Mouse (Mus musculus): Measurements from ENCODE around the gene Lekr1. TPM values are rescaled to one million over a fixed set of nuclear protein-coding genes. Genes with fewer than 3 reads are reported as not detected.
A peak's percentile ranks its signal among the peaks of the same experiment; 100 is the strongest.

The Lekr1 gene
- total and polyA plus RNA-seq, 2 experiments from 2014 or later = 5.6 to 9.1 TPM

- no peak for DNase-seq (ENCODE audit: low spot score)
- H3K9me3 ChIP-seq (replicated peaks; ENCODE audit: control insufficient read depth, low read length) = no peaks in the 10 kb centered on the region
- H3K4me1 ChIP-seq (ENCODE audit: control insufficient read depth, insufficient read depth) = no peaks in the 10 kb centered on the region
- TF ChIP-seq CTCF (IDR thresholded peaks at IDR 0.05; ENCODE audit: low read depth) (no peak), EP300 (IDR thresholded peaks at IDR 0.05; ENCODE audit: low read depth) (no peak)
- no peak for ATAC-seq (ENCODE audit: insufficient read depth, low read depth)
- no peak overlapping the region for H3K4me3 ChIP-seq (ENCODE audit: low read depth, low read length)
- WGBS = 89% methylated on average over 5 of the region's 5 CpGs
- no peak overlapping the region for H3K9ac ChIP-seq (replicated peaks; ENCODE audit: low read depth, low read length)
- H3K36me3 ChIP-seq (replicated peaks; ENCODE audit: control insufficient read depth, insufficient read depth, low read length) = no peaks in the 10 kb centered on the region
- H3K27me3 ChIP-seq (ENCODE audit: control insufficient read depth, insufficient read depth, low read length) = no peaks in the 10 kb centered on the region
- H3K4me2 ChIP-seq (ENCODE audit: low read depth, low read length) = no peak overlapping the region
- no peak overlapping the region for H3K27ac ChIP-seq (ENCODE audit: low read depth)
Observed at GRCm38 (mm10) chr3:65797345-65798137, 131.5 kb downstream of the Lekr1 start.

GRCm38 (mm10) chr3:65800962-65801361 lies 134.9 kb downstream of the Lekr1 start:
- Histone ChIP-seq H3K27ac (ENCODE audit: low read depth) (no peak overlapping the region), H3K27me3 (ENCODE audit: control insufficient read depth, insufficient read depth, low read length) (no peaks in the 10 kb centered on the region), H3K36me3 (replicated peaks; ENCODE audit: control insufficient read depth, insufficient read depth, low read length) (no peaks in the 10 kb centered on the region), H3K4me2 (ENCODE audit: low read depth, low read length) (no peak overlapping the region), H3K4me1 (ENCODE audit: control insufficient read depth, insufficient read depth) (no peaks in the 10 kb centered on the region), H3K4me3 (ENCODE audit: low read depth, low read length) (no peak overlapping the region), H3K9me3 (replicated peaks; ENCODE audit: control insufficient read depth, low read length) (no peaks in the 10 kb centered on the region), H3K9ac (replicated peaks; ENCODE audit: low read depth, low read length) (no peak overlapping the region)
- no peak for ATAC-seq (ENCODE audit: insufficient read depth, low read depth)
- 70% methylated on average over 4 of the region's 4 CpGs for WGBS
- DNase-seq (ENCODE audit: low spot score) = no peak
- TF ChIP-seq EP300 (IDR thresholded peaks at IDR 0.05; ENCODE audit: low read depth) (no peak), CTCF (IDR thresholded peaks at IDR 0.05; ENCODE audit: low read depth) (no peak)

GRCm38 (mm10) chr3:65802185-65802584 lies 136.2 kb downstream of the Lekr1 start:
- WGBS = 83% methylated on average over 5 of the region's 5 CpGs
- DNase-seq (ENCODE audit: low spot score) = no peak
- TF ChIP-seq CTCF (IDR thresholded peaks at IDR 0.05; ENCODE audit: low read depth) = no peak
- TF ChIP-seq EP300 (IDR thresholded peaks at IDR 0.05; ENCODE audit: low read depth) = no peak
- no peaks in the 10 kb centered on the region for H3K36me3 ChIP-seq (replicated peaks; ENCODE audit: control insufficient read depth, insufficient read depth, low read length)
- H3K4me2 ChIP-seq (ENCODE audit: low read depth, low read length) = no peak overlapping the region
- no peaks in the 10 kb centered on the region for H3K27me3 ChIP-seq (ENCODE audit: control insufficient read depth, insufficient read depth, low read length)
- no peaks in the 10 kb centered on the region for H3K4me1 ChIP-seq (ENCODE audit: control insufficient read depth, insufficient read depth)
- H3K9me3 ChIP-seq (replicated peaks; ENCODE audit: control insufficient read depth, low read length) = no peaks in the 10 kb centered on the region
- no peak overlapping the region for H3K9ac ChIP-seq (replicated peaks; ENCODE audit: low read depth, low read length)
- H3K27ac ChIP-seq (ENCODE audit: low read depth) = no peak overlapping the region
- no peak for ATAC-seq (ENCODE audit: insufficient read depth, low read depth)
- H3K4me3 ChIP-seq (ENCODE audit: low read depth, low read length) = no peak overlapping the region

GRCm38 (mm10) chr3:65802868-65803267 lies 136.8 kb downstream of the Lekr1 start:
- TF ChIP-seq CTCF (IDR thresholded peaks at IDR 0.05; ENCODE audit: low read depth) (no peak), EP300 (IDR thresholded peaks at IDR 0.05; ENCODE audit: low read depth) (no peak)
- Histone ChIP-seq H3K4me1 (ENCODE audit: control insufficient read depth, insufficient read depth) (no peaks in the 10 kb centered on the region), H3K9me3 (replicated peaks; ENCODE audit: control insufficient read depth, low read length) (no peaks in the 10 kb centered on the region), H3K4me3 (ENCODE audit: low read depth, low read length) (no peak overlapping the region), H3K9ac (replicated peaks; ENCODE audit: low read depth, low read length) (no peak overlapping the region), H3K27me3 (ENCODE audit: control insufficient read depth, insufficient read depth, low read length) (no peaks in the 10 kb centered on the region), H3K36me3 (replicated peaks; ENCODE audit: control insufficient read depth, insufficient read depth, low read length) (no peaks in the 10 kb centered on the region), H3K27ac (ENCODE audit: low read depth) (no peak overlapping the region), H3K4me2 (ENCODE audit: low read depth, low read length) (no peak overlapping the region)
- 65% methylated on average over 5 of the region's 5 CpGs for WGBS
- DNase-seq (ENCODE audit: low spot score) (peak; percentile 23), ATAC-seq (ENCODE audit: insufficient read depth, low read depth) (no peak)

- H3K9ac ChIP-seq (replicated peaks; ENCODE audit: low read depth, low read length) = no peak overlapping the region
- no peak for DNase-seq (ENCODE audit: low spot score)
- no peak overlapping the region for H3K27ac ChIP-seq (ENCODE audit: low read depth)
- H3K4me2 ChIP-seq (ENCODE audit: low read depth, low read length) = no peak overlapping the region
- H3K36me3 ChIP-seq (replicated peaks; ENCODE audit: control insufficient read depth, insufficient read depth, low read length) = no peaks in the 10 kb centered on the region
- H3K27me3 ChIP-seq (ENCODE audit: control insufficient read depth, insufficient read depth, low read length) = no peaks in the 10 kb centered on the region
- H3K4me1 ChIP-seq (ENCODE audit: control insufficient read depth, insufficient read depth) = no peaks in the 10 kb centered on the region
- no peak overlapping the region for H3K4me3 ChIP-seq (ENCODE audit: low read depth, low read length)
- ATAC-seq (ENCODE audit: insufficient read depth, low read depth) = no peak
- H3K9me3 ChIP-seq (replicated peaks; ENCODE audit: control insufficient read depth, low read length) = no peaks in the 10 kb centered on the region
- 74% methylated on average over 6 of the region's 6 CpGs for WGBS
- TF ChIP-seq CTCF (IDR thresholded peaks at IDR 0.05; ENCODE audit: low read depth) (no peak), EP300 (IDR thresholded peaks at IDR 0.05; ENCODE audit: low read depth) (no peak)
Observed at GRCm38 (mm10) chr3:65814881-65815280, 148.9 kb downstream of the Lekr1 start.

GRCm38 (mm10) chr3:65816012-65816411 lies 150.0 kb downstream of the Lekr1 start:
- DNase-seq (ENCODE audit: low spot score) = no peak
- Histone ChIP-seq H3K4me3 (ENCODE audit: low read depth, low read length) (no peak overlapping the region), H3K36me3 (replicated peaks; ENCODE audit: control insufficient read depth, insufficient read depth, low read length) (no peaks in the 10 kb centered on the region), H3K4me2 (ENCODE audit: low read depth, low read length) (no peak overlapping the region), H3K9me3 (replicated peaks; ENCODE audit: control insufficient read depth, low read length) (no peaks in the 10 kb centered on the region), H3K27me3 (ENCODE audit: control insufficient read depth, insufficient read depth, low read length) (no peaks in the 10 kb centered on the region), H3K27ac (ENCODE audit: low read depth) (no peak overlapping the region), H3K9ac (replicated peaks; ENCODE audit: low read depth, low read length) (no peak overlapping the region), H3K4me1 (ENCODE audit: control insufficient read depth, insufficient read depth) (no peaks in the 10 kb centered on the region)
- 82% methylated on average over 10 of the region's 10 CpGs for WGBS
- TF ChIP-seq EP300 (IDR thresholded peaks at IDR 0.05; ENCODE audit: low read depth) = no peak
- ATAC-seq (ENCODE audit: insufficient read depth, low read depth) = no peak

All from heart, postnatal 0 days (tissue).